Mouse (Mus musculus): ENCODE data around the gene Hivep1. TPM values are rescaled to one million over a fixed set of nuclear protein-coding genes. Genes with fewer than 3 reads are reported as not detected.

Hivep1 gene
- polyA plus RNA-seq, 1 experiment from 2014 or later, result 12.0 TPM

DNA sequence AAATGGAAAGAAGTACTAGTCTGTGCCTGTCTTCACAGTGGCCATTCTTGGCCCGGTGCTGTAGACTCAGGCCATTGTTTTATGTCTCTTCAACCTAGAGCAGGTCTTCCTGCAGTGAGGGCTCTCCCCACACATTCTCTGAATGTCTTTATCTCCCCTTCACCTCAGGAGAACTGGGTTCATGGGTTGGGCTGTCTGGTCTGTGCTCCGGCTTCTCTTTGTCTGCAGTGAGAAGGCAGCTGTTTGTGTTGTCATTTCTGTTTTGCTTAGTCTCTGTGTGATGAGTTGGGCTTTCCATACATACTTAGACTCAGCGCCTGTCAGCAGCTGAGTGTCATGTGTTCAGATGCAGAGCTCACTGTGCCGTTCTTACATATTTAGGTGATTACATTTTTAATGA lies 18.4 kb downstream of the Hivep1 start:
- H3K4me2 ChIP-seq, result no peak overlapping the region
- ATAC-seq (ENCODE audit: low FRiP score), result no peak
- no peak for DNase-seq (ENCODE audit: low spot score, missing footprints)
- WGBS, result 72% methylated on average over 4 of the region's 4 CpGs
- no peaks in the 10 kb centered on the region for H3K9me3 ChIP-seq (ENCODE audit: control insufficient read depth, low read length)
- H3K4me1 ChIP-seq (ENCODE audit: control insufficient read depth, insufficient read depth, low read length), result peaks cover 3% of the 10 kb centered on the region; the same call in 1 of the 2 replicates
- no peak overlapping the region for H3K4me3 ChIP-seq (ENCODE audit: low read depth, low read length)
- H3K36me3 ChIP-seq (ENCODE audit: control insufficient read depth, insufficient read depth, low read length), result no peaks in the 10 kb centered on the region
- H3K27me3 ChIP-seq (ENCODE audit: control insufficient read depth, insufficient read depth, low read length), result no peaks in the 10 kb centered on the region
- no peak overlapping the region for H3K9ac ChIP-seq (ENCODE audit: low read length)
- no peak overlapping the region for H3K27ac ChIP-seq (ENCODE audit: low read depth, low read length)

DNA sequence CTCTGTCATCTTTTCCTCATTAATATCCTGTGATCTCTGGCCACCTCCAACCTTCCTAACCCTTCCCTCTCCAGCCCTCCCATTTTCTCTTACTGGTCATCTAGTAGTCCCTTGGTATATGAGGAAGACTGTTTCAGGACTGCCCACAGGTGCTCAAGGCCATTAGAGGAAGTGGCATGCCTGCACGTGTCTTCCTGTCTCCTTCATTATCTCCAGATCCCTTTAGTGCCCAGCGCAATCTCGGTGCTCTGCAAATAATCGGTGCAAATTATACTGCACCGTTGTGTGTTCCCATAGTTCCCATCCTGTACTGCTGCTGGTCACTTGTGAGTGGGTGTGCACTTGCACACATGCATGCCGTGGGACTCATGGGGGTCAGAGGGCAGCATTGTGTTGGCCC lies 19.2 kb downstream of the Hivep1 start:
- DNase-seq (ENCODE audit: low spot score, missing footprints), result no peak
- H3K4me1 ChIP-seq (ENCODE audit: control insufficient read depth, insufficient read depth, low read length), result peaks cover 3% of the 10 kb centered on the region; the same call in 1 of the 2 replicates
- ATAC-seq (ENCODE audit: low FRiP score), result no peak
- no peak overlapping the region for H3K9ac ChIP-seq (ENCODE audit: low read length)
- no peaks in the 10 kb centered on the region for H3K9me3 ChIP-seq (ENCODE audit: control insufficient read depth, low read length)
- 87% methylated on average over 6 of the region's 6 CpGs for WGBS
- H3K4me2 ChIP-seq, result no peak overlapping the region
- no peaks in the 10 kb centered on the region for H3K36me3 ChIP-seq (ENCODE audit: control insufficient read depth, insufficient read depth, low read length)
- H3K27me3 ChIP-seq (ENCODE audit: control insufficient read depth, insufficient read depth, low read length), result no peaks in the 10 kb centered on the region
- no peak overlapping the region for H3K27ac ChIP-seq (ENCODE audit: low read depth, low read length)
- H3K4me3 ChIP-seq (ENCODE audit: low read depth, low read length), result no peak overlapping the region

DNA sequence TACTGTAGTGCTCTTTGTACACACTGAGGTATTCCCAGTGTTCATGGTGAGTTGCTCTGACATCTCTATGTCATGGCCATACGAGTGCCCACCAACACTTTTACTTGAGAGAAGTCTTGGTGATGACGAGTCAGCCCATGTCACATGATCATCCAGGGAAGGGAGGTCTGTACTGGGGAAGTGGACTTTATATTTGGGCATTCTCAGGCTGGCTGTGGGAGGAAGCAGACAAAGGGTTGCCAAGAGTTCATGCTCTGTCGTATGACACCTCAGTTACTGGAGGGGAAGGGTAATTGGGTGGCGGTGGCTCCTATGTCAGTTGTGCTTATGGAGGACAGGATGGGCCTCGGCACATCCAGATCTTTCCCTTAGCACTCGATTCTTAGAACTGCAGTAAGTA lies 21.5 kb downstream of the Hivep1 start:
- no peak overlapping the region for H3K4me3 ChIP-seq (ENCODE audit: low read depth, low read length)
- H3K36me3 ChIP-seq (ENCODE audit: control insufficient read depth, insufficient read depth, low read length), result no peaks in the 10 kb centered on the region
- H3K4me1 ChIP-seq (ENCODE audit: control insufficient read depth, insufficient read depth, low read length), result peaks cover 3% of the 10 kb centered on the region; the same call in 1 of the 2 replicates

DNA sequence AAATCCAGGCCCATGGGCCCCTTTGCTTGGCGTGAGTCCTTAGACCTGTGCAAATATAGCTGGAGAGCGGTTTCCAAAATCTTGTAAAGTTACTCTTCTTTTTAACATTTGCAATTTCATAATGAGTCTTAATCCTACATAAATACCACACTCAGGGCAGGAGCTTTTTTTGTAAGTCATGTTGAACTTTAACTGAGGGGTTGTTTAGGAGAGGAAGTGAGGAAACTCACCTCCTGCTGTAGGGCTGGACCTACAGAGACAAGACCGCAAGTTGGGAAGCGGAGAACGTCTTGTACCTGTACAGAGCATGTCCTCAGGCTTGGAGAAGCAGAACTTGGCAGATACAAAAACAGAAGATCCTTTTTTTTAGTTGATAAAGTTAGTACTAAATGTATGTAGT lies 23.7 kb downstream of the Hivep1 start:
- Histone ChIP-seq H3K36me3 (ENCODE audit: control insufficient read depth, insufficient read depth, low read length) (no peaks in the 10 kb centered on the region), H3K27ac (ENCODE audit: low read depth, low read length) (no peak overlapping the region), H3K4me1 (ENCODE audit: control insufficient read depth, insufficient read depth, low read length) (no peaks in the 10 kb centered on the region), H3K27me3 (ENCODE audit: control insufficient read depth, insufficient read depth, low read length) (no peaks in the 10 kb centered on the region), H3K4me2 (no peak overlapping the region), H3K4me3 (ENCODE audit: low read depth, low read length) (no peak overlapping the region), H3K9me3 (ENCODE audit: control insufficient read depth, low read length) (no peaks in the 10 kb centered on the region), H3K9ac (ENCODE audit: low read length) (no peak overlapping the region)
- ATAC-seq (ENCODE audit: low FRiP score) (no peak), DNase-seq (ENCODE audit: low spot score, missing footprints) (no peak)
- WGBS, result 97% methylated on average over 5 of the region's 5 CpGs

More for the DNA sequence above, 21.5 kb downstream of the Hivep1 start:
- Histone ChIP-seq H3K4me2 (no peak overlapping the region), H3K9ac (ENCODE audit: low read length) (no peak overlapping the region), H3K27me3 (ENCODE audit: control insufficient read depth, insufficient read depth, low read length) (no peaks in the 10 kb centered on the region), H3K9me3 (ENCODE audit: control insufficient read depth, low read length) (no peaks in the 10 kb centered on the region), H3K27ac (ENCODE audit: low read depth, low read length) (no peak overlapping the region)
- WGBS, result 91% methylated on average over 6 of the region's 6 CpGs
- no peak for DNase-seq (ENCODE audit: low spot score, missing footprints)
- ATAC-seq (ENCODE audit: low FRiP score), result no peak

DNA sequence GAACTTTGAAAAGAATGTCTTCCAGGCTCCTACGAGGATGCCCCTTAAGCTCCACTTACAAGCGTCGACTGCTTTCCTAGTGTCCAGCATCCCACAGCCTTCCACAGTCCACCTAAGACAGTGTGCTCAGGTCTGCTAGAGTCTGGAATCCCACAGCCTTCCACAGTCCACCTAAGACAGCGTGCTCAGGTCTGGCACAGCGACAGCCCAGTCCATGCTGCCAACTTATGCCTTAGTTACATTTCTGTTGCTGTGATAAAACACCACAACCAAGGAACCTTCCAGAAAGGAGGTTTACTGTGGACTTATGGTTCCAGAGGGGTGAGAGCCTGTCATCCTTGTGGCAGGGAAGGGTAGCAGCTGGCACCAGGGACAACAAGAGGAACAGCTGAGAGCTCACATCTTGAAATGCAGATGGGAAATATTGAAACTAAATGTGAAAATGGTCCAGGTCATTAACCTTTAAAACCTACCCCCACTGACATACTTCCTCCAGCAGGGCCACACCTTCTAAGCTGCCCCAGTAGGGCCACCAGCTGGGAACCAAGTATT lies 25.0 kb downstream of the Hivep1 start:
- ATAC-seq (ENCODE audit: low FRiP score) (no peak), DNase-seq (ENCODE audit: low spot score, missing footprints) (no peak)
- Histone ChIP-seq H3K4me2 (no peak overlapping the region), H3K9me3 (ENCODE audit: control insufficient read depth, low read length) (no peaks in the 10 kb centered on the region), H3K9ac (ENCODE audit: low read length) (no peak overlapping the region), H3K36me3 (ENCODE audit: control insufficient read depth, insufficient read depth, low read length) (peaks cover 4% of the 10 kb centered on the region; the same call in 1 of the 2 replicates), H3K27me3 (ENCODE audit: control insufficient read depth, insufficient read depth, low read length) (no peaks in the 10 kb centered on the region), H3K27ac (ENCODE audit: low read depth, low read length) (no peak overlapping the region), H3K4me3 (ENCODE audit: low read depth, low read length) (no peak overlapping the region), H3K4me1 (ENCODE audit: control insufficient read depth, insufficient read depth, low read length) (no peaks in the 10 kb centered on the region)
- 98% methylated on average over 5 of the region's 5 CpGs for WGBS

DNA sequence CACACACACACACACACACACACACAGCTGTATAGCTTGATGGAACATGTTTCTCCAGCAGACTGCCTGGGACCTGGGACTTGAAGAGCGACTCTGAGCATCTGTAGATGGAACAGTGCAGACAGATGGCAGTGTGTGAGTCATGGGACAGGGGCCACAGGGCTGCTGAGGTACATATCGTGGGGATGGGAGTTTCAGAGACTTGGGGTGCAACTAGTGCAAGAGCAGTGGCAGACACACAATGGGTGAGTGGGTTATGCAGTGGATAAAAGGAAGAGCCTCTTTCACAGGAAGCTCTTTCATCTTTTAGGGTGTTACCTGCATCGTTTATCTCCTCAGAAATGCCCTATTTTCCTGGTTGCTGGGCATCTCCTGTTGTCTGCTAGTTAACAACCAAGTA lies 25.8 kb downstream of the Hivep1 start:
- DNase-seq (ENCODE audit: low spot score, missing footprints) (no peak), ATAC-seq (ENCODE audit: low FRiP score) (no peak)
- H3K27me3 ChIP-seq (ENCODE audit: control insufficient read depth, insufficient read depth, low read length), result no peaks in the 10 kb centered on the region
- no peak overlapping the region for H3K9ac ChIP-seq (ENCODE audit: low read length)
- WGBS, result 89% methylated on average over 3 of the region's 3 CpGs
- H3K36me3 ChIP-seq (ENCODE audit: control insufficient read depth, insufficient read depth, low read length), result peaks cover 4% of the 10 kb centered on the region; the same call in 1 of the 2 replicates
- H3K4me2 ChIP-seq, result no peak overlapping the region
- no peaks in the 10 kb centered on the region for H3K9me3 ChIP-seq (ENCODE audit: control insufficient read depth, low read length)
- H3K27ac ChIP-seq (ENCODE audit: low read depth, low read length), result no peak overlapping the region
- H3K4me3 ChIP-seq (ENCODE audit: low read depth, low read length), result no peak overlapping the region
- H3K4me1 ChIP-seq (ENCODE audit: control insufficient read depth, insufficient read depth, low read length), result no peaks in the 10 kb centered on the region

DNA sequence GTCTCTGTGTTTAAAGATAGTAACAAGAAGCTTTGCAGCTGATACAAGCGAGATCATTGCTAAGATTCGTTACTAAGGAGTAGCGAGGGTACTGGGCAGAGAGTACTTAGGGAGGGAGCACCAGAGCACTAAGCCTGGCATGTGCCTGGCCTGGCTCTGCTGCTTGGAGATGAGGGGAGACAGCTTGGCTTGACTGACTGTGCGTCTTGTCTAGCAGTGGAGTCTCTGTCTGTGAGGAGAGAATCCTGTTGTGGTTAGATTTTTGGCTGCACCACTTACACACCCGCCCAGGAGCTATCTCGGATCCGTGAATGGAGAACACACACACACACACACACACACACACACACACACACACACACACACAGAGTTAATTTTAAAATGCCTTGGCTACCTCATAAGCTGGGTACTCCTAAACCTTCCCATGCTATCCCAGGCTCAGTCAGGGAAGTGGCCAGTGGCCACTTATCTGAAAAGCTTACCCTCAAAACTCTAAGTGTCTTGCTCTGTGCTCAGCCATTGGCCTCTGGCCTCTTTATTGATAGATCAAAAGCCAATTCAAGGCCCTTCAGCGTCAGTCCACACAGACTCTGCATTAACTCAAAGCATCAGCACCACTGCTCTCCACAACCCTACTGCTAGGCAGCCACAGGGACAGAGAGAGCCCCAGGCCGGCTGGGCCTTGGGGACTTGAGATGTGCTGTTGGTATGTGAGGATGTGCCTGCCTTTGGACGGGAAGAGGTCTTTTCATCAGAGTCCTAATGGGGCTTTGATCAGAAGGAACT lies 28.5 kb downstream of the Hivep1 start:
- DNase-seq (ENCODE audit: low spot score, missing footprints), result no peak
- Histone ChIP-seq H3K4me3 (ENCODE audit: low read depth, low read length) (no peak overlapping the region), H3K27me3 (ENCODE audit: control insufficient read depth, insufficient read depth, low read length) (no peaks in the 10 kb centered on the region), H3K27ac (ENCODE audit: low read depth, low read length) (no peak overlapping the region), H3K4me1 (ENCODE audit: control insufficient read depth, insufficient read depth, low read length) (no peaks in the 10 kb centered on the region), H3K36me3 (ENCODE audit: control insufficient read depth, insufficient read depth, low read length) (peaks cover 4% of the 10 kb centered on the region; the same call in 1 of the 2 replicates), H3K4me2 (no peak overlapping the region), H3K9me3 (ENCODE audit: control insufficient read depth, low read length) (no peaks in the 10 kb centered on the region), H3K9ac (ENCODE audit: low read length) (no peak overlapping the region)
- ATAC-seq (ENCODE audit: low FRiP score), result no peak
- WGBS, result 66% methylated on average over 10 of the region's 10 CpGs

DNA sequence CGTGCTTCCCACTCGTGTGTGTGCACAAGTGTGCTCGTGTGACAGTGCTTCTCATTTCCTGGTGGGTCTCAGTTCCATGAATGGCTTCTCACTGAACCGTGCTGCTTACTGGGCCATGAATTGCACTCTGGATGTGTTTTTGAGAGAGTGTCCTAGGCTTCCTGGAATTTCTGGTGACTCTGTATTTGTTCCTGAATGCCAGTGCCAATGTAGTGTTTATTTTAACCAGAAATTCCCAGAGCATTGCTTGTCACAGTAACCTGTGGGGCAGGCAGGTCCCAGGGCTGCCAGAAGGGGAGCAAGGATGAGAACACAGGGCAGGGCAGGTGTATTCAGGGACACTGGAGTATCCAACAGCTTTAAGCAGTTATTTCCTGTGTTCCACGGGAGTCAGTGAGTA lies 36.5 kb downstream of the Hivep1 start:
- DNase-seq (ENCODE audit: low spot score, missing footprints), result no peak
- Histone ChIP-seq H3K9me3 (ENCODE audit: control insufficient read depth, low read length) (no peaks in the 10 kb centered on the region), H3K4me1 (ENCODE audit: control insufficient read depth, insufficient read depth, low read length) (peaks cover 2% of the 10 kb centered on the region; the same call in 1 of the 2 replicates), H3K27me3 (ENCODE audit: control insufficient read depth, insufficient read depth, low read length) (no peaks in the 10 kb centered on the region), H3K27ac (ENCODE audit: low read depth, low read length) (no peak overlapping the region), H3K9ac (ENCODE audit: low read length) (no peak overlapping the region), H3K4me3 (ENCODE audit: low read depth, low read length) (no peak overlapping the region), H3K36me3 (ENCODE audit: control insufficient read depth, insufficient read depth, low read length) (no peaks in the 10 kb centered on the region), H3K4me2 (no peak overlapping the region)
- ATAC-seq (ENCODE audit: low FRiP score), result no peak
- WGBS, result 60% methylated on average over 5 of the region's 5 CpGs

DNA sequence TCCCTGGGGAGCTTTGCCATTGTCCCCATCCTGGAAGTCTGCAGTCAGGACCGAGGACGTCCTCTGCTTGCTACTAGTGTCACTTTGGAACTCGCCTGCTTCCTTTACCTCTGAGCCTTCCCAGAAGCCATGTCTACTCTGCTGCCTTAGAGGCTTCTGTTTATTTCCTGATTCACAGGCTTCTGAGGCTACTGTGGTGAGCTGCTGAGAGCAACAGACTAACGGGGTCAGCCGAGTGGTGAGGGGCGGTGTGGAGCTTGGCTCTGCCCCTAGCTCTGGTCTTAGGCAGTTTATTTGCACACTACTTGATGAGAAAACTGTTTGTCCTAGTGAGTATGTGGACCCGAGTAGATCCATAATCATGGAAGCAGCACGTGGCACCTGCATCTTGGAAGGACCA lies 37.2 kb downstream of the Hivep1 start:
- DNase-seq (ENCODE audit: low spot score, missing footprints) (no peak), ATAC-seq (ENCODE audit: low FRiP score) (no peak)
- peaks cover 4% of the 10 kb centered on the region for H3K4me1 ChIP-seq (ENCODE audit: control insufficient read depth, insufficient read depth, low read length)
- H3K27ac ChIP-seq (ENCODE audit: low read depth, low read length), result no peak overlapping the region
- H3K4me3 ChIP-seq (ENCODE audit: low read depth, low read length), result no peak overlapping the region
- H3K27me3 ChIP-seq (ENCODE audit: control insufficient read depth, insufficient read depth, low read length), result no peaks in the 10 kb centered on the region
- H3K9ac ChIP-seq (ENCODE audit: low read length), result no peak overlapping the region
- H3K4me2 ChIP-seq, result no peak overlapping the region
- H3K9me3 ChIP-seq (ENCODE audit: control insufficient read depth, low read length), result no peaks in the 10 kb centered on the region
- H3K36me3 ChIP-seq (ENCODE audit: control insufficient read depth, insufficient read depth, low read length), result no peaks in the 10 kb centered on the region
- WGBS, result 72% methylated on average over 8 of the region's 8 CpGs

All from midbrain, embryonic 11.5 days (tissue).